Mouse (Mus musculus) stomach, embryonic 15.5 days (tissue): Measurements from ENCODE around the gene Pum1. TPM values are rescaled to one million over a fixed set of nuclear protein-coding genes. Genes with fewer than 3 reads are reported as not detected.

Source experiments
- ATAC-seq: fragments of 200-750 bp; cut with Nextera tagmentation; 2 replicates; pipeline ENCODE4 v1.8.0; 2017; ENCODE audit warnings: low read depth, moderate number of reproducible peaks, moderate TSS enrichment; ENCODE audit not compliant: insufficient read depth, low FRiP score
- H3K27ac ChIP-seq: fragments of 300-500 bp; sonication (generic); 2 replicates; pipeline ENCODE4 v1.5.1; 2015; ENCODE audit warnings: mild to moderate bottlenecking, inconsistent platforms
- H3K27me3 ChIP-seq: fragments of 300-500 bp; sonication (generic); replicated peaks from 2 replicates; pipeline ENCODE4 v1.6.1; 2015; ENCODE audit warnings: inconsistent platforms
- H3K36me3 ChIP-seq: fragments of 300-500 bp; sonication (generic); 2 replicates; pipeline ENCODE4 v1.6.1; 2015; ENCODE audit warnings: inconsistent platforms
- H3K4me1 ChIP-seq: fragments of 300-500 bp; sonication (generic); 2 replicates; pipeline ENCODE4 v1.6.1; 2015; ENCODE audit warnings: inconsistent platforms
- H3K4me2 ChIP-seq: fragments of 300-500 bp; sonication (generic); 2 replicates; pipeline ENCODE4 v1.6.1; 2015; ENCODE audit warnings: mild to moderate bottlenecking, inconsistent platforms
- H3K4me3 ChIP-seq: fragments of 300-500 bp; sonication (generic); replicated peaks from 2 replicates; pipeline ENCODE4 v1.5.1; 2015; ENCODE audit warnings: inconsistent platforms
- H3K9ac ChIP-seq: fragments of 300-500 bp; sonication (generic); 2 replicates; pipeline ENCODE4 v1.6.1; 2015; ENCODE audit warnings: inconsistent platforms
- H3K9me3 ChIP-seq: fragments of 300-500 bp; sonication (generic); 2 replicates; pipeline ENCODE4 v1.6.1; 2016; ENCODE audit warnings: inconsistent platforms
- WGBS: fragments of 180-500 bp; shearing (Covaris S2); methylation state at CpG from one replicate; pipeline ENCODE4 v1.1.7; 2015; 5-methylcytosine and 5-hydroxymethylcytosine counted together
- polyA plus RNA-seq: library from polyadenylated mRNA; unstranded; fragments of >200 nt; fragmentation: Nextera tagmentation; extraction: Ambion mirVana; gene quantifications from 2 replicates; pipeline ENCODE4 v1.2.1, GENCODE M21; 2015

The Pum1 gene
- polyA plus RNA-seq, 1 experiment from 2014 or later: 72.4 TPM

DNA sequence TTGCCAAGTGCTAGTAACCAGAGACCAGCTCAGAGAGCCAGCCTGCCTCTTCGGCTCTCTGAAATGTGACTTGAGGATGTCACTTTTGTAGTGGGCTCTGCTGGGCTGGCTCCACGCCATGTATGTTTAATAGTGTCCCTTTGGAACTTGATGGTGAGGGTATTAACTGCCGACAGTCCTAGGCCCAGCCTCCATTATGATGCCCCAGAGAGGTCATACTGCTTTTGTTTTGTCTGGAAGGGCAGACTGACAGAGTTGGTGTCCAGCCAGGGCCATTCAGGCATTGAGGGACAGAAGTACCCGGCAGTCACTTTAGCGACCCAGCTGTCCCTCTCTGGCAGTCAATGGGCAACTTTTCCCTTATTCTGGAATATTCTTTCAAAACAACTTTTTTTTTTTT, 146.7 kb downstream of the Pum1 start:
- WGBS: 70% methylated on average over 5 of the region's 5 CpGs
- H3K36me3 ChIP-seq: no peaks in the 10 kb centered on the region
- H3K27ac ChIP-seq: no peak overlapping the region
- no peak for ATAC-seq
- no peaks in the 10 kb centered on the region for H3K9me3 ChIP-seq
- no peak overlapping the region for H3K4me3 ChIP-seq
- no peaks in the 10 kb centered on the region for H3K27me3 ChIP-seq
- no peak overlapping the region for H3K9ac ChIP-seq
- H3K4me1 ChIP-seq: peaks cover 8% of the 10 kb centered on the region; the same call in 1 of the 2 replicates
- no peak overlapping the region for H3K4me2 ChIP-seq

DNA sequence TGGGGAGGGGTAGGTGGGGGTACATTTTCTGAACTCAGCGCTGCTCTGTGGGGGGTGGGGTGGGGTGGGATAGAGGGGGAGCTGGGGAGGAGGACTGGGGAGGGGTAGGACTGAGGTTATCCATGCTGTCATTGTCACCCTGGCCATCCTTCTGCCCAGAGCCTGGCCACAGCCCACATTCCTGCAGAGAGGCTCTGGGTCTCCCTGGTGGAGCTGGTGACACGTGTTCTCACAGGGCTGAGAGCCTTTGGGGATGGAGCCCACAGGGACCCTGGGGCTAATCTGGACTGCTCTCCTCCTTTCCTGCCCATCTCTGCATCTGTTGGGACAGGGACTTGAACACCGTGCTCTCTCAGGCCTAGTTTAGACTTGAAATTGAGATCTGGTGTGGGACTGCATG, 147.7 kb downstream of the Pum1 start:
- Histone ChIP-seq H3K4me2 (no peak overlapping the region), H3K36me3 (no peaks in the 10 kb centered on the region), H3K4me1 (peaks cover 10% of the 10 kb centered on the region; the same call in 1 of the 2 replicates), H3K4me3 (no peak overlapping the region), H3K9me3 (no peaks in the 10 kb centered on the region), H3K27ac (no peak overlapping the region), H3K9ac (no peak overlapping the region), H3K27me3 (no peaks in the 10 kb centered on the region)
- 60% methylated on average over 2 of the region's 3 CpGs for WGBS
- no peak for ATAC-seq

DNA sequence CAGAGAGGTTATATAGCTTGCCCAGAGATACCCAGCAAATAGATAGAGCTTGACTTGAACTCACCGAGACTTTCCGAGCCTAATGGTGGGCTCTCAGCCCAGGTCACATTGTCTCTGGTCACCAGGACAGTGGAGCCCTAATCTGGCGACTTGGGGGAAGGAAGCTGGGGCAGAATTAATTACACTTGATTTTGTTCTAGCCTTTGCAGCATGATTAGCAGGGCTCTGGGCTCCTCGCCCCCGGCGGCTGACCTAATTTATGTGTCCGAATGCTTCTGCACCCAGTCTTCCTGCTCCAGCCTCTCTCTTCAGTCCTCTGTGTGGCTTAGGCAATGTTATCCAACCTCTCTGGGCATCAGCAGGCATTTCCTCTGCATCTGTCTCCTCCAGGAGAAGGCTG, 148.3 kb downstream of the Pum1 start:
- ATAC-seq: no peak
- Histone ChIP-seq H3K9me3 (no peaks in the 10 kb centered on the region), H3K27ac (no peak overlapping the region), H3K9ac (no peak overlapping the region), H3K4me1 (peaks cover 10% of the 10 kb centered on the region; the same call in 1 of the 2 replicates), H3K4me3 (no peak overlapping the region), H3K27me3 (no peaks in the 10 kb centered on the region), H3K36me3 (no peaks in the 10 kb centered on the region), H3K4me2 (no peak overlapping the region)
- 73% methylated on average over 7 of the region's 7 CpGs for WGBS

DNA sequence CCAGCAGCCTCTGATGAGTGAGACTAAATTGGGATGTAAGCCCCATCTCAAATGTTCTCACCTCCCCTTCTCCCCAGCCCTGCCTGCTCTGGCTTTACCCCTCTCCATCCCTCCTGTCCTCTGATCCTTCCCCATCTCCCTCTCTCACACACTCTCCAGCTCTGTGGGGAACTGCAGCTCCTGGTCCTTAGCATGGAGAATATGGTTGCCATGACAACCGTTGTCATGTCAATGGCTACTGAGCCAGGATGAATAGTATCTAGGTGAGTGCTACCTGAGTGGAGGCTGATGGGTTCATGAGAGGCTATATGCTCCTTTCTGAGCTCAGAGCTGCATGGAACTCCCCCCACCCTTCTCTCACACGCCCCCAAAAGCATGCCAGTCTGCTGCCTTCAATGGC, 150.8 kb downstream of the Pum1 start:
- Histone ChIP-seq H3K4me2 (no peak overlapping the region), H3K9me3 (no peaks in the 10 kb centered on the region), H3K27me3 (no peaks in the 10 kb centered on the region), H3K4me1 (peaks cover 10% of the 10 kb centered on the region; the same call in 1 of the 2 replicates), H3K27ac (no peak overlapping the region), H3K4me3 (no peak overlapping the region), H3K9ac (no peak overlapping the region), H3K36me3 (no peaks in the 10 kb centered on the region)
- no peak for ATAC-seq
- WGBS: 50% methylated on average over 2 of the region's 2 CpGs

DNA sequence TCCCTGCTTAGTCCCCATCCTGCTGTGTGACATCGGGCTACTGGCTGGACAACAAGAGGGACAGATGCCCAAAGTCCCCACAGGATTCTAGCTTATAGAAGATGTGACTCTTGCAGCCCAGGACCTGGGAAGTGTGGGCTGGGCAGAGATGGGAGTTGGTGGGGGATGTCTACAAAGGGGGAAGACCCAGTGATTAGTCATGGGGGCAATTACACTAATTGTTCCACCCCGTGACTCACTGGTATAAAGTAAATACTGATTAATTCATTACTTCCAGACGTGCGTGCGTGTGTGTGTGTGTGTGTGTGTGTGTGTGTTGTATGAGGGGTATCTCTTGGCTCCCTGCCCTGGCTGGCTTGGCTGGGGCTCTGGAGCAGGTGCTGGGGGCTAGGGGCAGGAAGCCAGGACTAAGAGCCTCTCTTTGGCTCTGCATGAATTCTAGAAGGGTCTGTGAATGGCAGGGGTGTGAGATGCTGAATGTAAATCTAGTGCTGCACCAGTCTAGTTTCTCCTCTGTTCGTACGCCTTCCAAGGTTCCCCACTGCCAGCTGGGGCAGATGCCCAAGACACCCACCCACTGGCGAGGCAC, 151.7 kb downstream of the Pum1 start:
- 60% methylated on average over 8 of the region's 8 CpGs for WGBS
- ATAC-seq: no peak
- H3K9ac ChIP-seq: no peak overlapping the region
- no peaks in the 10 kb centered on the region for H3K27me3 ChIP-seq
- peaks cover 10% of the 10 kb centered on the region; the same call in 1 of the 2 replicates for H3K4me1 ChIP-seq
- H3K4me3 ChIP-seq: no peak overlapping the region
- no peaks in the 10 kb centered on the region for H3K36me3 ChIP-seq
- H3K9me3 ChIP-seq: no peaks in the 10 kb centered on the region
- H3K27ac ChIP-seq: no peak overlapping the region
- no peak overlapping the region for H3K4me2 ChIP-seq

DNA sequence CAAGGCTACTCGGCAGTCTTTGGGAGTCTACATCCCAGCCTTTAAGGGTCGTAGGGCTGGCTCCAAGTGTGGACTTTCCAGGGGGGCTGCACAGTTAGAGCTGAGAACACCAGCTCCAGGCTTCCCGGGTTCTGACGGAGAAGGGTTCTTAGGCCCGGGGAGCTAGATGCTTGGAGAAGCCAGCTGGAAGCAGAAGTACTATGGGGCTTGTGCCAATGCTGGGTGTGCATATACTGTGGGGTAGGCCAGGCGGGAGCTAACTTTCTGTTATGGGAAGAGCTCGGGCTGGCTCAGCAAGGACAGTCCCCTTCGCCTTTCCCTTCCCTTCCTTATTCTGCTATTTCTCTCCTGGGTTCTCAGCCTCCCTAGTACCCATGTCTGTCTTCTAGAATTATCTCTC, 152.7 kb downstream of the Pum1 start:
- Histone ChIP-seq H3K27ac (no peak overlapping the region), H3K36me3 (no peaks in the 10 kb centered on the region), H3K27me3 (no peaks in the 10 kb centered on the region), H3K9ac (no peak overlapping the region), H3K4me3 (no peak overlapping the region), H3K4me1 (peaks cover 10% of the 10 kb centered on the region; the same call in 1 of the 2 replicates), H3K9me3 (no peaks in the 10 kb centered on the region), H3K4me2 (no peak overlapping the region)
- no peak for ATAC-seq
- WGBS: 86% methylated on average over 8 of the region's 8 CpGs

DNA sequence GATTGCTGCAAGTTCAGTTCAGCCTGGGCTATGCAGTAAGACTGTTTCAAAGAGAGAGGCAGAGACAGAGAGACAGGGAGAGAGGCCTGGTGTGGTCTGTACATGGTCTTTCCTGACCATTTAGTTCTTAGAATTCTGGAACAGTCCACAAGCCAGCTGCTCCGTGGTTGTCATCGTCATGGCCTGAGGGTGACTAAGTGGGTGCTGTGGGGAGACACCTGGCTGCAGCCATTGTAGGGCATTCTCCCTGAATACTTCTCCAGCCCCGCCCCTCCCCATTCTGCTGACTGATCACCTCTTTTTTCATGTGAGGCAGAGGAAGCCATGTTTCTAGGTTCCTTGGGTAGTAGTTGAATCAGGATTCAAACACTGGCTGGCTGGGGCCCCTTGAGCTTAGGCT, 156.7 kb downstream of the Pum1 start:
- Histone ChIP-seq H3K4me3 (no peak overlapping the region), H3K36me3 (no peaks in the 10 kb centered on the region), H3K9me3 (no peaks in the 10 kb centered on the region), H3K27ac (no peak overlapping the region), H3K27me3 (no peaks in the 10 kb centered on the region), H3K4me2 (no peak overlapping the region), H3K4me1 (peaks cover 6% of the 10 kb centered on the region; the same call in 1 of the 2 replicates), H3K9ac (no peak overlapping the region)
- 82% methylated on average over 3 of the region's 3 CpGs for WGBS
- no peak for ATAC-seq

DNA sequence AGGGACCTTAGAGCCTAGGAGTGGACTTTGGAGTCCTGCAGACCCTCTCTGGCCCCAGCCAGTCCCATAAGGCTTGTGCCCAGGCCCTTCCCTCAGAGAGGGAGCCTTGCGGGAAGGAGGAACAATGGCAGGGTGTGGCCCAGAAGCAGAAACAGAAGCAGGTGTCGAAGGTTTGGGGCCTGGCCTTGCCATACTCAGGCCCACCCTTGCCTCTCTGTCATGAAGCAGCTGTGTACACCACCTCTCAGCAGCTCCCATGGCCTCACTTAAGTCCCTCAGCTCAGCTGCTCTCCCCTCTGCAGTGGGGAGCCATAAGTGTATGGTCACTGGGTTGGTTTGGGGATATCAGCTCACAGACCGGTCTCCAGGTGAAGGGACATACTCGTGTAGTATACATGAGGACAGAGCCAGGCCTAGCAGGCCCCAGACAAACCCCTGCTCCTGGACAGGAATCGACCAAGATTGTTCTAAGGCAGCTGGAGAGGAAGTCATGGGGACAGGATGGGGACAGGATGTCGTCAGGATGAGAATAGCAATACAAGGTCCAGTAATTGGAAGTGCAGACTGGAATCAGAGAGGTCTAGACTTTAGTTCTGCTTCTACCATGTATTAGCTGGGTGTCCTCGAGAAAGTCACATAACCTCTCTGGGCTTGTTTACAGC, 157.6 kb downstream of the Pum1 start:
- Histone ChIP-seq H3K27me3 (no peaks in the 10 kb centered on the region), H3K4me3 (no peak overlapping the region), H3K4me1 (no peaks in the 10 kb centered on the region; the same call in 1 of the 2 replicates), H3K9me3 (no peaks in the 10 kb centered on the region), H3K27ac (no peak overlapping the region), H3K9ac (no peak overlapping the region), H3K4me2 (no peak overlapping the region), H3K36me3 (no peaks in the 10 kb centered on the region)
- 67% methylated on average over 7 of the region's 7 CpGs for WGBS
- ATAC-seq: no peak

DNA sequence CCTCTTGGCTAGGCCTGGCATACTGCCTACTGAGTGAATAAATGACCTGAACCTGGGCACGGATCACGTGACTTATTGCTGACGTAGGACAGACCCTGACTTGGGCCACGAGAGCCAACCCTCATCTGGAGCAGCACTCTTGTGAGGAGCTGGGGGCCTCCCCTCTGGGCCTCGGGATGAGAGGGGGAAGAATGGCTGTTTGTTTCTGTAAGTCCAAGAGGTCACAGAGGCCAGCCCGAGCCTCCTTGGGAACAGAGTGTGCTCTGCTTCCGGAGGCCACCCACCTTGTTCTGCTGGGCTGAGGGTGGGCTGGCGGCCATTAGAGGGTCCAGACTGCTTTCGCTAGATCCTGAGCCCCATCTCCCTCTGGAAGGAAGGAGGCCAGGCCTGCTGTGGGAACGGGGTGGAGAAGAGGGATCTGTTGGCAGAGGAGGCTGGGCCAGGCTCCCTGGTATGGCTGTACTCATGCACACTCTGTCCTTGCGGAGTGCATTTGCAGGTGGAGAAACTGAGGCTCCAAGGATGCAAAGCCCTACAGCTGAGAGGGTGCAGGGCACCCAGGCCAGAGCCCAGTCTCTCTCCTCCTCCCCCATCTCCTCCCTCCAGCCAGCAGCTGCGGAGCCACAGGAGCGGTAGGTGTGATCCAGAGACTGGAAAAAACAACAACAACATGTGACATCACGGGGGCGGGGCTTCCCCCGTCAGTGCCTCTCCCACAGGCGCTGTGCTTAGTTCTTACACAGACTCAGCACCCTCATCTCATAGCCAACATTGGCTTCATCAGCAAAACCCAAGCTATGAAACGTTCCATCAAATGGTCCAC, 165.9 kb downstream of the Pum1 start:
- Histone ChIP-seq H3K4me1 (peaks cover 14% of the 10 kb centered on the region), H3K36me3 (no peaks in the 10 kb centered on the region), H3K9ac (no peak overlapping the region), H3K4me2 (0 out of 2 replicates have a peak overlapping the region, but pooled peaks have one; percentile 5), H3K27me3 (no peaks in the 10 kb centered on the region), H3K4me3 (no peak overlapping the region), H3K27ac (peak overlapping the region; percentile 67), H3K9me3 (no peaks in the 10 kb centered on the region)
- peak; percentile 50 for ATAC-seq
- WGBS: 14% methylated on average over 18 of the region's 18 CpGs

Other genes with a start within 250 kb of the Pum1 start
- 1.2 TPM in 2 replicates for gene Nkain1, start 89.1 kb upstream of the Pum1 start, polyA plus RNA-seq
- gene Sdc3, start 129.2 kb downstream of the Pum1 start, polyA plus RNA-seq: 24.4 and 26.3 TPM in 2 replicates
- gene Laptm5, start 249.8 kb downstream of the Pum1 start, polyA plus RNA-seq: 49.7 and 49.9 TPM in 2 replicates